Mouse (Mus musculus): ENCODE measurements around the gene Ubl3. TPM values are rescaled to one million over a fixed set of nuclear protein-coding genes. Genes with fewer than 3 reads are reported as not detected.

Ubl3 gene
- 101 and 104 TPM in 2 replicates for polyA plus RNA-seq (2012; ENCODE audit: insufficient read depth, insufficient read length, missing spikeins)

DNA sequence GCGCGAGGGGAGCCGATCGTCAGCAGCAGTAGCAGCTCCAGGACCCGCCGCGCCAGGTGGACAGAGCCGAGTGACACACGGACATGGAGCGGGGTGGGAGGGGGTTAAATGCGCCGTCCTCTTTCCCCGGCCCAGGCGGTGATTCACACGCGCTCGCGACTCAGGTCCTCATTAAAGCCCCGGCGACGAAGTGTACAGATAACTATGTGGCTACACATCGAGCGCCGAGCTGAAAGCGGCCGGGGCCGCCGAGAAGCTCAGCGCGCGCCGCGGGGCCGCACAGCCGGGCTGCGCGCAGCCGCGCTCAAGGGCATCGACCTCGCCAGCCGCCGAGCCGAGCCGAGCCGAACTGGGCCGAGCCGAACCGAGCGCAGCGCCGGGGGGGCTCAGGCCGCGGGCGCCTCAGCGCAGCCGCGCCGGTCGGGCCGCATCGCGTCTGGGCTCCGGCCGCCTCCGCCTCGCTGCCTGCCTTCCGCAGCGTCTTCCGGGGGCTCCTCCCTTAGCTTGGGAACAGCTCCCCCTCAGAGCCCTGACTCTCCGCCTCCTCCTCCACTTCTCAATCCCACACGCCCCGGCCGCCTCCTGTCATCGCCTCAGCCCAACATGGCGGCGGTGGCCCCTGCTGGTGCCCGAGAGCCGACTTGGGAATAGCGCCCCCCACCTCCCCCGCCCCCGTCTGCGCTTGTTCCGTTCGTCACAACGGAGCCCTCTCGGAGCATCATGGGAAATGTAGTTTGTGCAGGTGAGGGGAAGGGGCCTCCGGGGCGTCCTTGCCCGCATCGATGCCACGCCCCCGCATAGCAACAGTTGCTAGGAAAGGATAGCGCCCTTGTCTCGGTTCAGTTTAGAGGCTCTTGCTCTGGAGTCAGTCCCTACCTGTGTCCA is at the start of gene Ubl3:
TSS of gene Ubl3 (minus strand) at position 603 of the 885 bp plus-strand sequence.
- peaks cover 16% of the 10 kb centered on the region for H3K4me1 ChIP-seq (ENCODE audit: control insufficient read depth, insufficient read depth, insufficient read length, low read length)
- H3K27ac ChIP-seq (replicated peaks; ENCODE audit: low read depth, low read length): peak within 1 kb of the TSS; percentile 87
- peak within 1 kb of the TSS; percentile 96 for H3K4me3 ChIP-seq (ENCODE audit: insufficient read depth, low read depth, low read length)

DNA sequence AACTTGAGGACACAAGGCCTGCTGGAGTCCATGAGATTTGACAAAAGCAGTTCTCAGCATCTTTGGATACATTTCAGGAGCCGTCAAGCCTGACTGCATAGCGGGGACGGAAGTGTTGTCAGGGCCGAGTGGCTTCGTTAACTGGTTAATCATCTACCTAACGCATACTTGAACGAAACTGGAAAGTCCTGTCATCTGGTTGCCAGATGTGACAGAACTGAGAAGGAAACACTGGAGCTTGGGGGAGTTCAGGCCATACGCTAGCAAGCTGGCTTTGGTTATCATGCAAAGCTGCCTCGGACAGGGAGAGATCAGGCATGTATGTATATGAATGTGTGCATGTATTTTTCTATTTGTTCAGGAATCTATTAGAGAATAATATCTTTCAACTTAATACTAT is 45.8 kb upstream of the Ubl3 start:
- Histone ChIP-seq H3K27ac (replicated peaks; ENCODE audit: low read depth, low read length) (no peak overlapping the region), H3K4me3 (ENCODE audit: insufficient read depth, low read depth, low read length) (no peak overlapping the region), H3K4me1 (ENCODE audit: control insufficient read depth, insufficient read depth, insufficient read length, low read length) (no peaks in the 10 kb centered on the region)

DNA sequence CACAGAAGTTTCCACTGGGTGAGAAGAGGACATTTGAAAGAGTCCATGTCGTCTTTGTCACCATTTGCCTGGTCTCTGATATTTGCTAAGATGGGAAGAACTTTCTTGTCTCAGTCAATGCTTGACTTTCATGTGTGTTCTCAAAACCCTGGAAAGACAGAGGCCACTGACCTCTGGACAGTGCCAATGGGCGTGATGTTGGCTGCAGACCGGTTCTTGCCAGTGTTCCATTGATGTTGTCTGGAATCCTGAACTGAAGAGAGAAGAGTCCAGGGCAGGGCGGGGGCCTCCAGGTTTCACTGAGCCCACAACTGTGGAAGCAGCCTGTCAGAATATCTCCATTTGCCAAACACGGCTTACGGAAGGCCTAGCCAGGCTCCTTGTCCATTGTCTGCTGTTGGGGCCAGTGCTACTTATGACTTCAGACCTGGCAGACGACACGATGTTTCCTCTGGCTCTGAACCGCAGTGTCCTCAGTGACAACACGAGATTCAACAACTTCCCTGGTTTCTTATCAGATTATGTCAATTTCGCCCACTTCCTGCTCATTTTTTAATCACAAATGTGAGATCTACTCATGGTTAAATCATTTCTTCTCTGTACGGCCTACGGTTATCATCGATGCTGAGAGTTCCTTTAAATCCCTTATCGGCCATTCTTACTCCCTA is 43.6 kb upstream of the Ubl3 start:
- no peaks in the 10 kb centered on the region for H3K4me1 ChIP-seq (ENCODE audit: control insufficient read depth, insufficient read depth, insufficient read length, low read length)
- no peak overlapping the region for H3K4me3 ChIP-seq (ENCODE audit: insufficient read depth, low read depth, low read length)
- H3K27ac ChIP-seq (replicated peaks; ENCODE audit: low read depth, low read length): no peak overlapping the region

DNA sequence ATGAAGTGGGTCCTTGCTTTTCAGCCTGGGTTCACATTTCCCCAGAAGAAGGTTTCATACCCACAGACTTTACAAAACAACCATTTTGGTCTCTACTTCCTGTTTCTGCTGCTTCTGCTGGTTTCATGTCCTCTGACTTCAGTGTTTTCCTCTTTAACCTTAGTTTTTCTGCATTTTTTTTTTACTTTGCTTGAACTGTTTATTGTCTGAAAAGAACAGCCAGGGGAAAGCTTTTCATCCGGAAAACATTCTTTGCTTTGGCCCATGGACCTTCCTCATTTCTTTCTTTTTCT is 42.8 kb upstream of the Ubl3 start:
- H3K27ac ChIP-seq (replicated peaks; ENCODE audit: low read depth, low read length): no peak overlapping the region
- no peaks in the 10 kb centered on the region for H3K4me1 ChIP-seq (ENCODE audit: control insufficient read depth, insufficient read depth, insufficient read length, low read length)
- no peak overlapping the region for H3K4me3 ChIP-seq (ENCODE audit: insufficient read depth, low read depth, low read length)

DNA sequence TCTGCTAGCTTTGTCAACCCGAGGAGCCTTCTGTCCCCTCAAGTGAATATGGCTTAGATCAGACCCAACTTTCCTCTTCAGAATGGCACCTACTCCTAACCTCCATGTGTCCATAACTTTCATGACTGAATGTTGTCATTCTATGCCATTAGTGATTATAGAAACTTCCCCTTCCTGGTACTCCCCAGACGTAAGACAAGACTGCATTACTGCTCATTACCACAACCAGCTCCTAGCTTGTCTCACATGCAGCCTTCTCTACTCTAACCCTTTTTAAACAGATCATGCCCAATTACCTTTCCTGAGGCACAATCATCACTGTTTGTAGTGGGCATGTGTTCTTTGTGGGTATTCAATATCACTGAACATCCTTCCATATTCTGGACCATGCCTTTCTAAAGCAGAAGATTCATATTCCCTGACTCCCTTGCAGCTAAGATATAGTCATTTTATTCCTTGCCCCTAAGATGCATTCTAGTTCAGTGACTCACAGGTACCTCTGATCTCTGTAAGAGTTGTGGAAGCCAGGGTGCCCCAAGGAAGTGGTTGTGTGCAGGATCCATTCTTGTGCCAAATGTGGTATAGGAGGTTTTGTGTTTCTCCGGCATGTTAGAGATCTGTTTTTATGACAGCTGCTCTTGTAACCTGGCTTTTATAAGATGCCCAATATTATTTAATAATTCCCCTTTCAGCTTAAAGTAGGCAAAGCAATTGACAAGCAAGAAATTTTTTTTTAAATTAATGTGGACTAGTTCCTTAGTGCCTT is 42.3 kb upstream of the Ubl3 start:
- H3K4me1 ChIP-seq (ENCODE audit: control insufficient read depth, insufficient read depth, insufficient read length, low read length): no peaks in the 10 kb centered on the region
- H3K4me3 ChIP-seq (ENCODE audit: insufficient read depth, low read depth, low read length): no peak overlapping the region
- no peak overlapping the region for H3K27ac ChIP-seq (replicated peaks; ENCODE audit: low read depth, low read length)

DNA sequence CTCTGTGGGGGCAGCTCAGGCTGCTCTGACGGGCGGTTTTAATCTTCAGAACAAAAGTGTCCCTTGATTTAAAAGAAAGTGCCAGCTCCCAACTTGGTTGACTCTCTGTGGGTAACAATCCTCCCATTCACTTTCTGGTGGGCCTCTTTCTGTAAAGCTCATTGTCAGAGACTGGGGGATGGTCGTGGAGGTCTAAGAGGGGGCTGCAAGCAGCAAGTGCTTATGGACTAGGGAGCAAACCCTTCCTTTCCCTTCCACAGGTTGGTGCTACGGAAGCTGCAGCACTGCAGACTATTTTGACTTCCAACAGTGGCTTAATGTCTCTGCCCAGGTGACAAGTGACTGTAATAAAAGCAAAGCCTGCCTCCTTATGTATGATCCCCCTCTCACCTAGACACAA is 41.0 kb upstream of the Ubl3 start:
- Histone ChIP-seq H3K4me3 (ENCODE audit: insufficient read depth, low read depth, low read length) (no peak overlapping the region), H3K27ac (replicated peaks; ENCODE audit: low read depth, low read length) (no peak overlapping the region), H3K4me1 (ENCODE audit: control insufficient read depth, insufficient read depth, insufficient read length, low read length) (no peaks in the 10 kb centered on the region)

DNA sequence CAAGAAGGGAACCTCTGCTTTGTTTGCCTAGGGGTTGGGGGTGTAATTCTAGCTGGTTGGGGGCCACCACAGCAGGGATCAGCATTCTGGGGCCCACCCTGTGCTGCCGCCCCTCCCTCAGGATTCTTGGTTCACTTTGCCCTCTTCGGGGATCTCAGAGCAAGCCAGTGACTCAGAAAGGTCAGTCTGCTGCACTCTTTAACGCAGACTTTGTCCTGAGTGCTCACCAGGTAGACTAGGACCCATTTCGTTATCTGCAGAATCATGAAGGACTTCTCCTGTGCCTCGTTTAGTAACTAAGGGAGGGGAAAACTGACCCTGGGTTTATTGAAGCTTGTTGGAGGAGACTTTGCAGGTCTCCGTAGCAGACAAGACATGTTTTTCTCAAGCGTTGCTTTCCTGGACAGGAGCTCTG is 38.9 kb upstream of the Ubl3 start:
- Histone ChIP-seq H3K27ac (replicated peaks; ENCODE audit: low read depth, low read length) (no peak overlapping the region), H3K4me3 (ENCODE audit: insufficient read depth, low read depth, low read length) (no peak overlapping the region), H3K4me1 (ENCODE audit: control insufficient read depth, insufficient read depth, insufficient read length, low read length) (no peaks in the 10 kb centered on the region)

DNA sequence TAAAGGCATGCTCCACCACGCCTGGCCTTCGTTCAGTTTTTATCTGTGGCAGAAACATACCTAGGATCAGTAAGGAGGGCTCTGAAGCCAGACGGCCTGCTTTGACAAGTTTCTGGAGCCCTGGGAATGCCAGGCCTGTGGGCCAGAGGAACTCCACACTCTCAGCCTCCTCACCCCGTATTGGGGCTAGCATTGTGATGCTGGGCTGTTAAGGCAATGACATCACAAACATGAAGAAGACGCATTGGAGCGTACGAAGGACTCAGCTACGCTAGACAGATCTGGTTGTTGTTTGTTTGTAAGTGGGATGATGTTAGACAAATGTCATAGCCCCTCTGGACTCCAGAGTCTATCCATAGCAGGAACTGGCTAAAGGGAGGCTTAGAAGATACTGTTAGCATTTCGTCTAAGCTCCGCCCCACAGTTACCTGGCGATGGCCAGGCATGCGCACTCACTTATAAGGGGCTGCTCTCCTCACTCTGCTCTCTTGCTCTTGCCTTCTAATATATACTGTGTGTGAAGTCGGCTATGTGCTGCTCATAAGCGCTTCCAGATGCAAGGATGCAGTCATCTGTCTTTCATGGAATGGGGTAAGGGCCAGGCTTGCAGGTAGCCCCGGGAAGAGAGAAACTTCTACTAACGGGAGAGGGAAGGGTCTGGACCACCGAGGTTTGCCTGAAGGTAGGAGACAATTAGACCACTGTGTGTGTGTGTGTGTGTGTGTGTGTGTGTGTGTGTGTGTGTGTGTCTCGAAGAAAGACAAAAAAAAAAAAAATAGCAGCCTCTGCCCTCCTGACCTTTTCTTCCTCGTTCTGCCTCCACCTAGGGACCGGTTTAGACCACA is 38.2 kb upstream of the Ubl3 start:
- Histone ChIP-seq H3K4me3 (ENCODE audit: insufficient read depth, low read depth, low read length) (no peak overlapping the region), H3K27ac (replicated peaks; ENCODE audit: low read depth, low read length) (no peak overlapping the region), H3K4me1 (ENCODE audit: control insufficient read depth, insufficient read depth, insufficient read length, low read length) (no peaks in the 10 kb centered on the region)

DNA sequence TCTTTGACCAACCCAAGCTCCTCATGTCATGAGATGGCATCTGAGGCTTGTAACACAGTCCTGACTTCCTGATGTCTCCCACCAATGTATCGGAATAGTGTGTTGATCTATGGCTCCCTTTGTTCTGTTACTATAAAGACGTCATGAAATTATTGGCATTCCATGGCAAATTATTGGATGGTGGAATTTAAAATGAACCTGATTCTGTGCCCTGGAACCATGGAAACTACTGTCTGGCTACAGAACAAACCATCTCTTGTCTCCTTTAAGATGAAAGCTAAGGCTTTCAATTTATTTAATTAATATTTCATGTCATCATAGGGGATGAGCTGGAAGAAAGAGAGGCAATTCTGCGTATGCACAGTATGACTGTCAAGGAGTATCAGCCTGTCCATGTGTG is 36.4 kb upstream of the Ubl3 start:
- Histone ChIP-seq H3K4me1 (ENCODE audit: control insufficient read depth, insufficient read depth, insufficient read length, low read length) (no peaks in the 10 kb centered on the region), H3K4me3 (ENCODE audit: insufficient read depth, low read depth, low read length) (no peak overlapping the region), H3K27ac (replicated peaks; ENCODE audit: low read depth, low read length) (no peak overlapping the region)

DNA sequence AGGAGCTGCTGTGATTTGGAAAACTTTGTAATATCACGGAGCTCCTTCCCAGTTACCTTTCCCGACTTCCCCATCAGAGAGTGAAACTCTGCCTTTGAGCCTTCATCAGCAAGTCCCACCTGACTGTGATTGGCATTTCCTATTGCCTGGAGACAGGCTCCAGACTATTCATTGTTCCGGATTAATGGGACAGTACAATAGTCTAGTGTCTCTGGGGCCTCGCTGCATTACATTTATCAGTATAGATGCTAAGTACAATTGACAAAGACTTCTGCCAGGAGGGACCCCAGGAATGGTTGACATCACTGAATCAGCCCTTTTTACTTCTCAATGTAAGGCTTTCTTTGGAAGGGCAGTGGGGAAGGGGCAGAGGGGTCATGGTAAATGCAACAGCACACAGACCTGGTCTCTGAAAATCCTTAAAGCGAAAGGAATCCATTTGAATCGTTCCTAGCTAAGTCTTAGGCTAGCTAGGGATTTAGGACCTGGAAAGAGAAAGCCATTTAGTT is 35.6 kb upstream of the Ubl3 start:
- no peak overlapping the region for H3K27ac ChIP-seq (replicated peaks; ENCODE audit: low read depth, low read length)
- no peak overlapping the region for H3K4me3 ChIP-seq (ENCODE audit: insufficient read depth, low read depth, low read length)
- H3K4me1 ChIP-seq (ENCODE audit: control insufficient read depth, insufficient read depth, insufficient read length, low read length): no peaks in the 10 kb centered on the region

DNA sequence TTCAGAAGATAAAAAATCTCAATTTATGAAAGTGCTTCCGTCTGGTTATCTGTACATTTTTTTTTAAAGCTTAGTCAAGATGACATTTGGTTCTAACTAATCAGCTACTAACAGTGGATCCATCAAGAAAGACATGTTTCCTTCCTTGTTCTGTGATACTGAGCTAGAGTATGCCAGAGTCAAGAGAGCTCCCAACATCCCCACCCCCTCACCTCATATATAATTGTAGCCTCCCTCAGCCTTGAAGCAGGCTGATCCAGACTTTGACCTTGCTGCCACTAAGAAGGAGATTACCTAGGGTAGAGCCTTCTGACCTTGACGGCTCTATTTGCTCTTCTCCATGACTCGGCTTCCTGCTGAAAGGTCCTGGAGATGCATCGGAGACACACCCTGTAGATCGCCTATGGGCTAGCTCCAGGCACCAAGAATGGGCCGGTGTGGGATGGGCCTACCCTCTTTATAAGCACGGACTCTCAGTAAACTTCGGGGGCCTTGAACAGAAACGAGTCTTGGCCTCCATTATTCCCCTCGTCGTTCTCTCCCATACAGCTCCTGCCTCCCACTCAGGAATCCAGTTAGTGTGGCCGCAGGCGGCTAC is 27.9 kb upstream of the Ubl3 start:
- no peak overlapping the region for H3K4me3 ChIP-seq (ENCODE audit: insufficient read depth, low read depth, low read length)
- no peak overlapping the region for H3K27ac ChIP-seq (replicated peaks; ENCODE audit: low read depth, low read length)
- no peaks in the 10 kb centered on the region for H3K4me1 ChIP-seq (ENCODE audit: control insufficient read depth, insufficient read depth, insufficient read length, low read length)

DNA sequence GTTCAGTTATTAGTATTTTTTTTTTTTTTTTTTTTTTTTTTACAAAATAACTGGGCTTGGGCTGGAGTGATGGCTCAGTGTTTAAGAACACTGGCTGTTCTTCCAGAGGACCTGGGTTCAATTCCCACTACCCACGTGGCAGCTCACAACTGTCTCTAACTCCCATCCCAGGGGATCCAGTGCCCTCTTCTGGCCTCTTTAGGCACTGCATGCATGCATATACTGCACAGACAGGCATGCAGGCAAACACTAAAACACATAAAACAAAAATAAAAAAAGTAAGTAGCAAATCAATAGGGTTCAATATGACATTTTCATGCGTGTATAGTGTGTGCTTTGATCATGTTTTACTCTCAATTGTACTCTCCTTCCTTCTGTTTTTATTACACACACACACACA is 26.6 kb upstream of the Ubl3 start:
- no peaks in the 10 kb centered on the region; the same call in 1 of the 2 replicates for H3K4me1 ChIP-seq (ENCODE audit: control insufficient read depth, insufficient read depth, insufficient read length, low read length)
- no peak overlapping the region for H3K4me3 ChIP-seq (ENCODE audit: insufficient read depth, low read depth, low read length)
- no peak overlapping the region for H3K27ac ChIP-seq (replicated peaks; ENCODE audit: low read depth, low read length)

DNA sequence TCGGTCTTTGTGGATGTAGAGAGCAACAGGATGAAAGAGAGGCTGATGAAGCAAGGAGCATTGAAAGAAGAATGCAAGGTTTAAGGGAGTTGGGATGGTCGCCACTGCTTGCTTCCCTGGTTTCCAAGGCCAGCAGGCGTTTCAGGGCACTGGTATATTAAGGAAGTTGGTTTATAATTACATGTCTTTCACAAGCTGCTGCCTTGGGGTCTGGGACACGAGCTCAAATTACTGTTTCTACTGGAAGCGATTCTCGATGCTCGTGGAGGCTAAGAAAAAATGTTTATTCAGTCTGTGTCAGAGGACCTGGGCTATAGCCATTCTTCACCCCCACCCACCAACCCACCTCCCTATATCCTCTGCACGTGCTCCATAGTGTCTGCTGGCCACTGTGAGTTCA is 25.8 kb upstream of the Ubl3 start:
- Histone ChIP-seq H3K4me3 (ENCODE audit: insufficient read depth, low read depth, low read length) (no peak overlapping the region), H3K4me1 (ENCODE audit: control insufficient read depth, insufficient read depth, insufficient read length, low read length) (no peaks in the 10 kb centered on the region; the same call in 1 of the 2 replicates), H3K27ac (replicated peaks; ENCODE audit: low read depth, low read length) (no peak overlapping the region)

DNA sequence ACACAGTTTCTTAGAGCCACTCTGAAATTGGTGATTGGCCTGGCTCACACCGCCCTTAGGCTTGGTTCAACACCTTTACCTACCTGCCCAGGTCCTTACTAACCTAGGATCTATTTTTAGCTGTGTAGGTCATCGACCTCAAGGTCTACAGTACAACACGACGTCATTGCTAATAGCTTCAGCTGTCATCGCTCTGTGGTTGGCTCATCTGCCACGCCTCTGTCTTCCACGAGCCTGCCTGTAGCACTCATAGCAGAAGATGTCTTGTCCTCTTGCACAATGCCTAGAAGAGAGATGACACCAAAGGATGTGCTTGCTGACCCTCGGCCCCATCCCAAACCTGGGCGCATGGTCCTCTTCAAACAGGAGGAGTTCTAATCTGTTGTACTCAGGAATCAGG is 24.7 kb upstream of the Ubl3 start:
- Histone ChIP-seq H3K4me3 (ENCODE audit: insufficient read depth, low read depth, low read length) (no peak overlapping the region), H3K4me1 (ENCODE audit: control insufficient read depth, insufficient read depth, insufficient read length, low read length) (no peaks in the 10 kb centered on the region; the same call in 1 of the 2 replicates), H3K27ac (replicated peaks; ENCODE audit: low read depth, low read length) (no peak overlapping the region)
